Mouse (Mus musculus) spleen, adult 2 months (tissue): Measurements from ENCODE around the gene Gm11213. TPM values are rescaled to one million over a fixed set of nuclear protein-coding genes. Genes with fewer than 3 reads are reported as not detected.

ENCODE experiments used
- DNase-seq, 2 experiments: peaks; one replicate each; pipeline versions ENCODE4 v3.0.0 to v3.0.0-alpha.2; 2012 to 2021; ENCODE audit warnings: low spot score in 2 of 2, low read depth in 1 of 2
- H3K27ac ChIP-seq: fragments of 200-500 bp; 2 replicates; pipeline ENCODE4 v1.5.1; 2012; ENCODE audit warnings: low read length, inconsistent platforms; ENCODE audit not compliant: insufficient read depth
- H3K27me3 ChIP-seq: fragments of 200-500 bp; 2 replicates; pipeline ENCODE4 v1.6.1; 2012; ENCODE audit warnings: mild to moderate bottlenecking, moderate library complexity, low read length, inconsistent platforms; ENCODE audit not compliant: control insufficient read depth, insufficient read depth
- H3K36me3 ChIP-seq: fragments of 200-500 bp; 2 replicates; pipeline ENCODE4 v1.6.1; 2012; ENCODE audit warnings: mild to moderate bottlenecking, low read length, inconsistent platforms; ENCODE audit not compliant: control insufficient read depth, insufficient read depth
- H3K4me1 ChIP-seq: fragments of 200-500 bp; 2 replicates; pipeline ENCODE4 v1.6.1; 2011; ENCODE audit warnings: inconsistent platforms; ENCODE audit not compliant: control insufficient read depth, insufficient read depth, insufficient read length
- H3K4me3 ChIP-seq: fragments of 200-500 bp; 2 replicates; pipeline ENCODE4 v1.5.1; 2011; ENCODE audit warnings: mild to moderate bottlenecking, inconsistent platforms; ENCODE audit not compliant: insufficient read depth, insufficient read length; ENCODE audit errors: extremely low read depth
- CTCF ChIP-seq: fragments of 200-500 bp; IDR thresholded peaks from 2 replicates; pipeline ENCODE4 v1.5.1; 2011; ENCODE audit warnings: mild to moderate bottlenecking, inconsistent platforms; ENCODE audit not compliant: insufficient read depth, insufficient read length, insufficient replicate concordance; ENCODE audit errors: extremely low read depth
- POLR2A ChIP-seq: fragments of 200-500 bp; IDR thresholded peaks from 2 replicates; pipeline ENCODE4 v1.6.1; 2011; ENCODE audit warnings: low read depth, low read length, inconsistent platforms
- WGBS: fragments of 180-500 bp; shearing (Covaris S2); methylation state at CpG from one replicate; pipeline ENCODE4 v1.1.7; 2018; 5-methylcytosine and 5-hydroxymethylcytosine counted together
- polyA plus RNA-seq: library from polyadenylated mRNA; depleted of rRNA; stranded (reverse); fragments of >200 nt; gene quantifications from 2 replicates; pipeline ENCODE4 v1.2.3, GENCODE M21; 2012; rRNA removed

Gene Gm11213
- not detected in 2 replicates for polyA plus RNA-seq

DNA sequence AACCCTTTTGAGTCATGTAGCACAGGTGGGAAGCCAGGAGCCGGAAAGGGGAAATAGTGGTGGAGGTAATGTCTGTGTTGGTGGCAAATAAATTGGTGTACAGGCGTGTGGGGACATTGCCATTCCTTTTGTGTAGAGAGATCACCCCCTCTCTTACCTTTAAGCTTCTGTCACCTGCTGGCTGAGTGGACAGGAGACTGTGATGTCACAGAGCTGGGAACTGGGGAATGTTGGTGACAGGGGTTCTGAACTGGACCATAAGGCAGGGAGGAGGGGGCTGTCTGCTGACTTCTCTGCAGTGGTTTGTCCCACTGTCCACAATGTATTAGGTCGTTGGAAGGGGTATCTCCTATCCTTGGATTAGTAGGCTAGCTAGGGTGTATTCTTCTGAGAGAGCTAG lies at the start of gene Gm11213:
Gm11213 (minus strand) TSS at position 317 of the 400 bp plus-strand sequence.
- 73% methylated on average over 3 of the region's 3 CpGs for WGBS

DNA sequence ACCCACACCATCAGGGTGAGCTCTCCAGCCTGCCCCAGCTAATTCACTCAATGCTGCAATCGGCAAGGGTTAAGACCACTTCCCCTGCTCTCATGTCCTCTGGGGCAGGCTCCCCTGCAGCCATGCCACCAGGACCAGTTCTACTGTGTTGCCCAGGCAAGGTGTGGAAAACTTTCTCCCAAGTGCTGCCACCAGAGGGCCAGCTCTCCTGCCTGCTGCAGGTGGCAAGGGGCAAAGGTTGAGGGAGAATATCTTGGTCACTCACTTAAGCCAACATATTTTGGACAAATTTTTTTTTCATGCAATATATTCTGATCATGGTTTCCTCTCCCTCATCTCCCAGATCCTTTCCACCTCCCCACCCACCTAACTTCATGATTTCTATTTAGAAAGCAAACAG lies 49.3 kb upstream of the Gm11213 start:
- no peak for DNase-seq
- Histone ChIP-seq H3K36me3 (no peaks in the 10 kb centered on the region), H3K27ac (no peak overlapping the region), H3K4me3 (no peak overlapping the region), H3K4me1 (no peaks in the 10 kb centered on the region), H3K27me3 (no peaks in the 10 kb centered on the region)
- 19% methylated on average over 1 of the region's 1 CpGs for WGBS
- TF ChIP-seq POLR2A, result no peak
- no peak for TF ChIP-seq CTCF

More for the DNA sequence above, at the start of gene Gm11213:
- DNase-seq, result no peak
- TF ChIP-seq POLR2A (no peak), CTCF (no peak)
- Histone ChIP-seq H3K27ac (no peak within 1 kb of the TSS), H3K4me3 (no peak within 1 kb of the TSS), H3K36me3 (no peaks in the 10 kb centered on the region), H3K27me3 (no peaks in the 10 kb centered on the region), H3K4me1 (no peaks in the 10 kb centered on the region)

GRCm38 (mm10) chr4:63643956-63644726 lies 39.1 kb upstream of the Gm11213 start:
- Histone ChIP-seq H3K36me3 (no peaks in the 10 kb centered on the region), H3K27me3 (no peaks in the 10 kb centered on the region), H3K4me3 (no peak overlapping the region), H3K4me1 (no peaks in the 10 kb centered on the region), H3K27ac (no peak overlapping the region)
- DNase-seq, result no peak
- no peak for TF ChIP-seq POLR2A
- TF ChIP-seq CTCF, result no peak

- no peak for DNase-seq
- no peak overlapping the region for H3K27ac ChIP-seq
- H3K4me1 ChIP-seq, result no peaks in the 10 kb centered on the region
- TF ChIP-seq CTCF (no peak), POLR2A (no peak)
- H3K27me3 ChIP-seq, result no peaks in the 10 kb centered on the region
- H3K36me3 ChIP-seq, result no peaks in the 10 kb centered on the region
- 61% methylated on average over 2 of the region's 2 CpGs for WGBS
- H3K4me3 ChIP-seq, result no peak overlapping the region
These were observed 34.8 kb upstream of the Gm11213 start for GRCm38 (mm10) chr4:63639842-63640241.

- H3K27me3 ChIP-seq, result no peaks in the 10 kb centered on the region
- H3K4me1 ChIP-seq, result no peaks in the 10 kb centered on the region
- TF ChIP-seq CTCF (no peak), POLR2A (no peak)
- H3K36me3 ChIP-seq, result no peaks in the 10 kb centered on the region
- 26% methylated on average over 1 of the region's 1 CpGs for WGBS
- no peak for DNase-seq
- no peak overlapping the region for H3K4me3 ChIP-seq
- H3K27ac ChIP-seq, result no peak overlapping the region
These were observed 33.5 kb upstream of the Gm11213 start for GRCm38 (mm10) chr4:63638603-63639002.

DNA sequence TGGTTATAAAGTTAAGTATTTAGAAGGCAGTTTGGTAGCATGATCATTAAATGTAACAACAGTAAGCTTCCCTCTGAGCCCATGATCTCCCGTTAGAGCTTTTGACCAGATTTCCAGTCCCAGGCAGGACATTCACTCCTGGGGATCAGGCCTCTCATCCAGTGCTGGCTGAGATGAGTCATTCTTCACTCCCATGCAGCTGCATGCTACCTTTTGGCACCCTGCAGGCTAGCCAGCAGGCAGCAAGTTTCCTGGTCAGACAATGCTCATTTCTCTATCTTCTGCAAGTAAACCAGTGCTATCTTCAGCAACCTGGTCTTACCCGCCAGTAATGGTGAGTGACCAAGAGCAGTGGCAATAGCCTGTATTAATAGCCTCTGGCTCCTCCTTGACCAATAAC lies 28.1 kb upstream of the Gm11213 start:
- H3K4me1 ChIP-seq, result no peaks in the 10 kb centered on the region
- no peak for TF ChIP-seq POLR2A
- TF ChIP-seq CTCF, result no peak
- H3K27ac ChIP-seq, result no peak overlapping the region
- no peaks in the 10 kb centered on the region for H3K27me3 ChIP-seq
- no peak overlapping the region for H3K4me3 ChIP-seq
- no peaks in the 10 kb centered on the region for H3K36me3 ChIP-seq
- 94% methylated on average over 2 of the region's 2 CpGs for WGBS
- no peak for DNase-seq

GRCm38 (mm10) chr4:63627111-63627510 lies 22.1 kb upstream of the Gm11213 start:
- Histone ChIP-seq H3K36me3 (no peaks in the 10 kb centered on the region), H3K27ac (no peak overlapping the region), H3K4me3 (no peak overlapping the region), H3K4me1 (no peaks in the 10 kb centered on the region), H3K27me3 (no peaks in the 10 kb centered on the region)
- no peak for TF ChIP-seq CTCF
- TF ChIP-seq POLR2A, result no peak
- no peak for DNase-seq
- 61% methylated on average over 8 of the region's 8 CpGs for WGBS
